Mouse (Mus musculus) cerebellum, adult 18-20 months (tissue): ENCODE data around the gene Isg15.

Experiments used
- DNase-seq, 2 experiments: peaks; one replicate each; pipeline ENCODE4 v3.0.0; 2021

Isg15 gene

DNA sequence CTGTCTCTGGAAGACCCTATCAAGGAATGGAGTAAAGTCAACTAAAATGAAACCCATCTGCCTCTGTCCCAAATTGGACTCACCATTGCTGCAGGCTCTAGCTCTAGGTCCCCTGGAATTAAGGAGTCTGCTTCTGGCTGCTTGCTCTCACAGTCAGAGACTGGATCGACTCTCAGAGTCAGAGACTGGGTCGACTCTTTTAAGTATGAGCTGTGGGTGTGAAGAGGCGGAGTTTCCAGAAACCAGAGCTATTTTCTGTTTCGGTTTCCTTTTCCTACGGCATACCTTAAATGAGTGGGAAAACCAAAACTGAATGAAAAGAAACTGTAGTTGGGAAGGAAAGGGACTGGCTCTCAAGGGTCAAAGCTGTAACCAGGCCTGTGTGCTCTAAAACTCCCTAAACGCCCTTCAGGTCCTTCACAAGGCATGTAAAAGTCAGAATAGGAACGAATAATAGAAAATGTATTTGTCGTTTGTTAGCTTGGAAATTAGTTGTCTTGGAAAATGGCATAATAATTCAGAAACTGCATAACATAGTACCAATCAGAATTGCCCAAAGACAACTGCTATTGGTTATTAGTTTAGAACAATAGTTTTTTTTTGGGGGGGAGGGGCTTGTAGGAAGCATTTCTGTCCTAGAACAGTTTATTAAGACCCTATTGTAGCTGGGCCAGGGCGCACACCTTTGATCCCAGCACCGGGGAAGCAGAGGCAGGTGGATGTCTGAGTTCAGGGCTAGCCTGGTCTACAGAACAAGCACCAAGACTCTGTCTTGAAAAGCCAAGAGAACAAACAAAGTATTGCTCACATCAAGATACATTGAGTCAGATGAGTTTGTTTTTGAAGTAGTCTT, at the start of gene Isg15:
Gene Isg15 (minus strand): TSS at position 196 of the 853 bp plus-strand sequence.
- DNase-seq, result no peak

DNA sequence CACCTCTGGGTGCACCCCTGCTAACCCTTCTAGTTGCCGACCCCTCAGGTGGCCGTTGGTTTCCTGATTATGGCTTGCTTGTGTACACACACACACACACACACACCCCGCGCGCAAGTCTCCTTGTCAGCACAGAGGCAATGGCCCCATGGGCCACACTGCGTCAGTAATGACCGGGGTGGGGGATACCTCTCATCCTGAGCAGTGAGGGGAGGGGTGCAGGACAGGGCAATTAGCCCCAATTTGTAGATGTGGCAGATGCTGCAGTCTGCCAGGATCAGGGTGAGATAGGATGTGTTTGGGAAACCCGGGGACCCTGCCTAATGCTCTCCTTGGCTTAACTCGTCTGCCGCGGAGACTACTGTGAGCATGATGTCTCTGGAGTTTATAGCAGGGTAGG, 48.9 kb upstream of the Isg15 start:
- no peak for DNase-seq

DNA sequence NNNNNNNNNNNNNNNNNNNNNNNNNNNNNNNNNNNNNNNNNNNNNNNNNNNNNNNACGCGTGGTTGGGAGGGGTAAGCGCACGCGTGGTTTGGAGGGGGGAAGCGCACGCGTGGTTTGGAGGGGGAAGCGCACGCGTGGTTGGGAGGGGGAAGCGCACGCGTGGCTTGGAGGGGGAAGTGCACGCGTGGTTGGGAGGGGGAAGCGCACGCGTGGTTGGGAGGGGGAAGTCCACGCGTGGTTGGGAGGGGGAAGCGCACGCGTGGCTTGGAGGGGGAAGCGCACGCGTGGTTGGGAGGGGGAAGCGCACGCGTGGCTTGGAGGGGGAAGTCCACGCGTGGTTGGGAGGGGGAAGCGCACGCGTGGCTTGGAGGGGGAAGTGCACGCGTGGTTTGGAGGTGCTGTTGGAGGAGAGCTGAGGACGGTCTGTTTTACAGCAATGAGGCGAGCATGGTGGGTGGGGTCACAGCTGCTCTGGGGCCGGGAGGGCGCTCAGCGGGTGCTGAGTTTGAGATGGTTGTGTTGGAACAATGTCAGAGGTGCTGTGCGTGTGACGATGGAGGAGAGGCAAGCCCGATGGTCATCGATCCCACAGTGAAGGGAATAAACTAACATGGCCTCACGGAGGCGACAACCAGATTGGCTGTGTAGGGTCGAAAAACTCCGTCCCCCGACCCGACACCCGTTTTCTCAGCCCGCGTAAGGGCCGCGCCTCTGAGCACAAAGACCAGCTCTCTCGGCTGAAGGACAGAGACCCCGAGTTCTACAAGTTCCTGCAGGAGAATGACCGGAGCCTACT, 36.2 kb upstream of the Isg15 start:
- DNase-seq, result no peak

DNA sequence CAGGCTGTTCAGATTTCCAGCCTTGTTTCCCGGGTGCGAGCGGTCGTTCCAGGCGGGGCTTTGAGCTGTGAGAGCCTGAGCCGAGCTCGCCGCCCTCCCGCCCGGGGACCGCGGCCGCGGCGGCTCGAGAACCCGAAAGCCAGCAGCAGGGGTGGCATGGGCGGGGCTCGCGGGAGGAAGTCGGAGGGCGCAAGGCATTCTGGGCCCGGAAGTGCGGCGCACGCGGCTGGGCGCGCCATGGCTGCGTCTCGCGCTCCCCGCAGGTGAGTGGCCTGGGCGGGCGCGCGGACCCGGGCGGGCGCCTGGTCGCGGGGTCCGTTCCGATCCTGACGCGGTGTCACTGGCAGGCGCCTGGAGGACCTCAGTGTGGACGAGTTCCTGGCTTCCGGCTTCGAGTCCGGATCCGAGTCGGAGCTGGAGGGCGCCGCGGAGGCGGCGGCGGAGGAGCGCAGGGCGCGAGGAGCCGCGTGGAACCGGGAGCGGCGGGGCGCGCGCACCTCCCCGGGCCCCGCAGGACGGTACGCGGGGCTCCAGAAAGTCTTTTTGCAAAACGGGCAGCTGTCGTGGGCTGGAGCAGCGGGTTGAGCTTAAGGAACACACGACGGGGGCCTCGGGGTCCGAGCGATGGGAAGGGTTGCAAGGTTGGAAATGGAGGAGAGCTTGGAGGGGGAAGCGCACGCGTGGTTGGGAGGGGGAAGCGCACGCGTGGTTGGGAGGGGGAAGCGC, 35.4 kb upstream of the Isg15 start, which contains the start of gene Noc2l:
Gene Noc2l (plus strand): TSS at position 203 of the 726 bp plus-strand sequence.
- DNase-seq, result peak; percentile 95 to 96

DNA sequence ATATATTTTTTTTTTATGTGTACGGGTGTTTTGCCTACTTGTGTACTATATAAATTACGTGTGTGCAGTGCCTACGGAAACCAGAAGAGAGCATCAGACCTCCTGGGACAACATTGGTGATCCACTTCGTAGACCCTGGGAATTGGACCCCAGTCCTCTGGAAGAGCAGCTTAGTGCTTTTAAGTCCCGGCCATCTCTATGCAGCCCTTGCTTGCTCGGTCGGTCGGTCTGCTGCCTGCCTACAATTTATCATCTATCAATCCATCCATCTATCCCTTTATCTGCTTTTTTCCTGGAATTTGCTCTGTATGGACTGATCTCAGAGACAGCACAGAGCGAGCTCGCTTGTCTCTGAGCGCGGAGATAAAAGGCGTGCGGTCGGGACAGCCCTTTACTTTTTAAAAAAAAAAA, 34.7 kb upstream of the Isg15 start:
- peak in 1 of 2 experiments; percentile 40 for DNase-seq

DNA sequence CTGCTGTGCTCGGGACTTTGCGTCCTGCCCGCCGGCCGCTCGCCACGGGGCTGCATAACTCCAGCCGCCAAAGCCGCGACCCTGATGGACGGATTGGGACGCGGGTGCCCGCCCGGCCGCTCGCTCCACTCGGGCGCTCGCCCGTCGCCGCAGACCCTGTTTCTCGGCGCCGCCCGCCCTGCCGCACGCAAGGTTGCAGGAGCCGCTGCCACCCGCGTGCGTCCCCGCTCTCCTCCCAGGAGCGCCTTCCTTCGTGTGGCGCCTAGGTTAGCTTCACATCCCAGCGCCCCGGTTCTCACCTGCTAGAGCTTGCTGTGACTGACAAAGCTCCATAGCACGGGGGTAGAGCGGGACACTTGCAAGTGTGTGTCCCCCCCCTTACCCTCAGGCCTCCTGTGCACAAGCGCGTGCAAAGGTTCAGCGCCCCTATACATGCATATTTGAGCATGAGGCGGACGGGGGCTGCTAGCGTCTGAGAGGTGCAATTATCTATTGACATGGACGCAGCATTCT, 34.1 kb upstream of the Isg15 start, which contains the start of gene Plekhn1:
Gene Plekhn1 (minus strand): TSS at position 157 of the 513 bp plus-strand sequence.
- DNase-seq, result peak; percentile 86 to 88

DNA sequence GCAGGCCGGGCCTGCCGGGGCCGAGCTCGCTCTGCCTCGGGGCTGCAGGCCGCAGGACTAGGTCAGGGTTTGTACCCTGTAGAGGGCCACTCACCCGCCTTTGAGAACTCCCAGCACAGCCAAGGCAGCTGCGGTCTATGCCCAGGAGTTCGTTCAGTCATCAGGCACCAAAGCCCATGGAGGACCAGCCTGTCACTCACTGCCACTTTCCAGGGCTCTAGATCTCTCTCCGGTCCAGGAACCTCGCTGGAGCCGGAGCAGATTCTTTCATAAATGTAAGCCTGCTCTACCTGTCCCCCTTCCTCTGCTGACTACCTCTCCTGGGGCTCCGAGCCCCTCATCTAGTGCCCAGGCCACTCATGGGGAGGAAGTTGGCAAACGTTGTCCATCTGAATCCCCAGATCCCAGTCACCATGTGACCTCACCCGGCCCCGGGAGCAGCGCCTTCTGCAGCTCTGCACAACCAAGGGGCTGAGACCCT, 33.4 kb upstream of the Isg15 start:
- peak; percentile 43 to 52 for DNase-seq

DNA sequence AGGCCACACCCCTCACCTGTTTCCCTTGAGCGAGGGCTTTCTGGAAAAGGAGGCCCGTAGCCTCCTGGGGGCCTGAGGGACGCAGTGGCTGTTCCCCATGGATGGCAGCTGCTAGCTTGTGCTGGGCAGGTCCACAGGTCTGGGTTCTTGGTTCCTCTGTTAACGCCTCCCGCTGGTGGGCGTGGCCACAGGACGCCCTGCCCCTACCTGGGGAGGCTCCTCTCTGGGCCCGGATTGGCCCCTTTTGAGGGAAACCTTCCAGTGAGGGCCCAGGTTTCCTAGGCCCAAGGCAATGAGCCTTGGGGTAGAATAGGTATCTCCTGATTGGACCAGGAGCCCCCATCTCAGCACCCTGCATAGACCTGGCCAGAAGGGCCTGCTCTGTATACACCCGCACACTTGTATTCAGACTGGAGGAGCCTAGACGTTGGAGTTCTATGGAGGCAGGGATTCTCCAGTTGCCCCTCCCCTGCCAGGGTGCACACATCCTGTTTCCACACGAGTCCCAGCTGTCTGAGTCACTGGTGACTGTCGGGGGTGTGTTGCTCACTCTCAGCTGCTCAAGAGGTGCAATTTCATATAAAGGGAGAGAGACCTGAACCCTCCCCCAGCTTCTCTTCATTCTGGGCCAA, 27.9 kb upstream of the Isg15 start:
- no peak for DNase-seq

DNA sequence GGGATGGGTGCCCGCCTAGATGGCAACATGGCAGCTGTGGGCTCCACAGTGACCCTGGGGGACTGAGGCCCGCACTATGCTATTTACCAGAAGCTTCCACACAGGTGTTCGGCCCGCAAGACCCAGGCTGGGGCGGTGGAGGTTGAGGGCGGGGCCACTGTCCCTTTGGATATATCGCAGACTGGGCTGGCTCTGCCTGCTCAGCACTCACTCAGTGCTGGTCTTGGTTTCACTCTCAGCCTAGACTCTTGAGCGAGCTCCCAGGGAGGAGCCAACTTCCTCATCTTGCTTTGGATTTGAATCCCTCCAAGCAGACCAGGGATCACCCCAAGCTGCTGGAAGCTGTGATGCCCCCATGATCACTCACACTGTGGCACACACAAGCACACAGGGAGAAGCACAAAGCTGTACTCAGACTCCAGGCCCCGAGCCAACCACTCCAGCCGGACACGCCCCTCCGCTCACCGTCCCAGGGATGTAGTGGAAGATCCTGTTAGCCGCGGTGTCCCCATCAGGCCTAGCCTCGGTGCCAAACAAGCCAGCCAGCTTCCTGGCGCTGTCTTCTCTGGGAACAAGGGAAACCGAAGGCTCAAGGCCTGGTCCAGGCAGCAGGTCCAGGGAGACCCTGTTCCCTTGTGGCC, 27.3 kb upstream of the Isg15 start:
- DNase-seq, result no peak

DNA sequence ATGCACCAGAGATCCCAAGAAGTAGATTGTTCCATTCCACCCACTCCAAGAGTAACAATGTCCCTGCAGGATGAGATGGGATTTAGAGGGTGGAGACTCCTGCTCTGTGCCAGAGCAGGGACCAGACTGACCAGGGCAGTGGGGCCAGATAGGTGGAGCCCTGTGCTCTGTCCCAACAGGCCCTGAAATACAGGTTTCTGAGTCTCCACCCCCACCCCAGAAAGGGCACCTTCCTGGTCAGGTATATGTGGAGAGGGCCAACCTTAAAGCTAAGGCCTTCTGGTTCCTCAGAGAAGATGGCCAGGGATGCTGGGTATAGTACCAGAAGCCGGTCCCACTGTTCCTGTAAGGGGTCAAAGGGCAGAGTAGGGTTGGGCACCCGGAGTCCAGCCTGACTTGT, 23.7 kb upstream of the Isg15 start:
- DNase-seq, result no peak

DNA sequence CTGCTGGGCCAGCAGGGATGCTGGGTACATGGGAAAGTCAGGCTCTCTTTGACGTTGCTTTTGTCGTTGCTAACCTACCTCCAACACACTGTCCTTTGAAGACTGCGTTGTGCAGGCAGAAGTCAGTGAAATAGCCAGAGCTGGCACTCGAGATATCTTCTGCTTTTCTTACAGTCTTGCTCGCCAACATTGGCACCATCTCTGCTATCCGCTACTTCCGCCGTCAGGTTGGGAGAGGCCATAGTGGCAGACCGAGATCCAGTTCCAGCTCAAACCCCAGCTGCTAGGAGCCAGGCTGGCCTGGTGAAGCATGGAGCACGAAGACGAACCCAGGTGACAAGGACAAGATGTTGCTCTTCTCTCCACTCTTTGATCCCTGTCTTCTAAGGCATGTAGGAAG, 19.3 kb upstream of the Isg15 start:
- DNase-seq, result no peak

DNA sequence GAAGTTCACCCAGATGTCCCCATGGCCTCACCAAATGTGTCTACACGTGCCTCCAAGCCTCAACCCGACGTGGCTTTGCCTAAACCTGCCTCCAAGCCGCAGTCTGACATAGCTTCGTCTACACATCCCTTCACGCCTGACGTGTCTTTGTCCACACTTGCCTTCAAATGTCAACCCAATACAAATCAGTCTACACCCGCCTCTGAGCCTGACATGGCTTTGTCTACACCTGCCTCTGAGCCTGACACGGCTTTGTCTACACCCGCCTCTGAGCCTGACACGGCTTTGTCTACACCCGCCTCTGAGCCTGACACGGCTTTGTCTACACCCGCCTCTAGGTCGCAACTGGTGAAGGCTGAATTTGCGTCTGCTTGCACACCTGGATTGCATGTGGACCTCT, 17.2 kb upstream of the Isg15 start:
- DNase-seq, result peak in 1 of 2 experiments; percentile 23

DNA sequence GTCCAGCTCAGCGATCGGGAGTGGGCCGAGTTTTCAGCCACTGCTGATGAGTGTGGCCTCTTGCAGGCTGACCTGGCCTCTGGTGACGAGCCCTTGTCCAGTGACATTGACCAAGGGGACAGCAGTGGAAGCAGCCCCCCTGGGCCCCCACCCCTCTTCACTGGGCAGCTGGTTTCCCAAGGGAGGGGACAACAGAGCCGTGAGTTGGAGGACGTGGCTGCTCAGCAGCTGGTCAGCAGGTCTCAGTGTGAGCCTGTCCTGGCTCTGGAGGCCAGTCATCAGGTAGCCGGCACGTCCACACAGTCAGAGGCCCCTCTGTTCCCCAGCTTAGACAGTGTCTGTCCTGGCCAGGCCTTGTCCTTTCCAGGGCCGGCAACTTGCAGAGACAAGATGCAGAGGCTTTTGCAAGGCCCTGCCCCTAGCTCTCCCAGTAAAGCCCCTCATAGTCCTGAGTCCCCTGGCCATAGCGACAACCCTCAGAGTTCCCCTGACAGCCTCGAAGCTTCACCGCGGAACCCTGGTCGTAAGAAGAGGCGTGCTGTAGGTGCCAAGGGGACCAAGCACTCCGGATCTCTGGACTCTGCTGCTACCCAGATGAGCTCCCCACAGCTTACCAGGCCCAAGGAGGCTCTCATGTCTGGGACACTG, 16.5 kb upstream of the Isg15 start:
- DNase-seq, result no peak

DNA sequence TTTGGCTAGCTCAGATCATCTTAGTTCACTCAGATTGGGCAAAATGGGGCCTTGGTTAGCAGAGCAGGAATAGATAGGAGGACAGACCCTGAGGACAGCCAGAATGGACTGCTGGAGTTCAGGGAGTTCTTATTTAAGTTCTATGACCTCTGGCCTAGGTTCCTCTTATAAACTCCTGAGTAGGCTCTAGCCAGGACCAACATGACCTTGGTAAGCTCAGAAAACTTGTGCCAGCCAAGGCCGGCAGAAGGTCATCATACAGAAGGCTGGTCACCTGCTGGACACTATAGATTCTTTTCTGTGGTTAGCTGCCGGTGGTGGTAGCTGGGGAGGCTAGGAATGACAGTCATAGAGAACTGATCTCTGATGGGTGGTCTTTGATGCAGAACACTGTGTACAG, 15.6 kb upstream of the Isg15 start:
- DNase-seq, result no peak

DNA sequence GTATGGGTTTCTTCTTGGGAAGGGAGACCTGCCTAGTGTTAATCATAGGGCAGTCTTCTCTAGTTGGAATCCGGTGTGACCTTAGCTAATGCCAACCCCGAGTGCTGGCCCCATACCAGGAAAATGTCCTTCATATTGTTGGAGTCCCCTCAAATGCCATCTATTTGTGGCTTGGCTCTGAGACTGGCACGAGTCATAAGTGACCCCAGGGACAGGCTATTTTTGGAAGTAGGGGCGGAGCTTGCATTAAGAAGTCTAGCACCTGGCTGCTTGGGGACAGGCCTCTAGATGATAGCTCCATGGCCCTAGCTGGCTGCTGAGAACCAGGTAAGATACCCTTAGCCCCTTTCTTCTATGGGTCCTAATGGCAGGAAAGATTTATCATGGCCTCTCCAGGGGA, 15.0 kb upstream of the Isg15 start, which contains the start of gene Perm1:
Gene Perm1 (plus strand): TSS at position 220 of the 400 bp plus-strand sequence.
- no peak for DNase-seq

DNA sequence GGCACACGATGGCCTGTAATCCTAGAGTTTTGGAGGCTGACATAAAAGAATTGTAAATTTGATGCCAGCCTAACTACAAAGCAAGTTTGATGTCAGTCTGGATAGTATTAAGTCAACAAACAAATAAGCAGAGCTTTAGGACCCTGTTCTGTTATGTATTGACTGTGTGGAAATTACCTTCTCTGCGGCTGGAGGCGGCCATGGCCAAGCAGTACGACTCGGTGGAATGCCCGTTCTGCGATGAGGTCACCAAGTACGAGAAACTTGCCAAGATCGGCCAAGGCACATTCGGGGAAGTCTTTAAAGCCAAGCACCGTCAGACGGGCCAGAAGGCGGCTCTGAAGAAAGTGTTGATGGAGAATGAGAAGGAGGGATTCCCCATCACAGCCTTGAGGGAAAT, 12.5 kb upstream of the Isg15 start:
- no peak for DNase-seq

DNA sequence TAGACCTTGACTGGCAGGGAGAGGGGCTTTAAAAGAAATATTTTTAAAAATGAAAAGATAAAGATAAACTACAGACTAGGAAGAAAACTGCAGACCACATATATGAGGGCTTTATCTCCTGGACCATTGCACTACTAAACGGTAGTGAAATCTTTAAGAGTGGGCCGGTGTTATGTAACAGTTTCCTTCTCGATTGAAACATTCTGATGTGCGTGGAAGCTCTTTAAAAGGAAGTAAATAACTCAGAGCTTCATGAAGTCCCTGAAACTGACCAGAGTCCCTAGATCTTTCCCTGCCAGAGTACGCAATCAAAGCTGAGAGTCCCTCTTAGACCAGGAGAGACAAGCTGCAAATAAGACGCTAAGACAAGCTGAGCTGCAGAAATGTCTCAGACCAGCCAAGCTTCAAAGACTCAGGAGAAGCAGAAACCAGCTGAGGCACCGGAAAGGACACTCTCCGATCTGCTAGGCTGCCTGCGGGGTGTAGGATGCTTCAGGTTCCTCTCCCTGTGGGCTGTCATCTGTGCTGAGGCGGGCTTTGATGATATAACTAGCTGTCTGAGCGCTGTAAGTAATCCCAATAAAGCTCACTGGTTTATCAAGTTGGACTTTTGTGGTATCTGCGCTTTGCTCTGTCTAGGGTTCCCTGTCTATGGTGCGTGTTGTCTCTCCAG, 9.5 kb upstream of the Isg15 start:
- DNase-seq, result no peak

DNA sequence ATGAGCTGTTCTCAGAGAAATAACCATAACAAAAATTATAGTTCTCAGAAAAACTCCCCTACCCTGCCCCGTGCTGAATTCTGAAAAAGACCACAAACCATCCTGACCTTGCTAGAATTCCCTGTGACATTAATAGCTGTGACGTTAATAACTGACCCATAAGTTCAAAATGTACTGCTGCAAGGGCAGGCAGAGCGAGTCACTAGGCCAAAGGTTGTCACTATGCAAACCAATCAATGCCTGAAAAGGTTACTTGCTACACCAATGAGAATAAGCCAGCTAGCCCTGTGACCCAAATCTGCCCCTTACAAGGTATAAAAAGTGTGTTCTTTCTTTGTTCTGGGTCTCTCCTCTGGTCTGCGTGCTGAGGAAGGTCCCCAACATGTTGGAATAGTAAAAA, 8.3 kb upstream of the Isg15 start:
- DNase-seq, result no peak

DNA sequence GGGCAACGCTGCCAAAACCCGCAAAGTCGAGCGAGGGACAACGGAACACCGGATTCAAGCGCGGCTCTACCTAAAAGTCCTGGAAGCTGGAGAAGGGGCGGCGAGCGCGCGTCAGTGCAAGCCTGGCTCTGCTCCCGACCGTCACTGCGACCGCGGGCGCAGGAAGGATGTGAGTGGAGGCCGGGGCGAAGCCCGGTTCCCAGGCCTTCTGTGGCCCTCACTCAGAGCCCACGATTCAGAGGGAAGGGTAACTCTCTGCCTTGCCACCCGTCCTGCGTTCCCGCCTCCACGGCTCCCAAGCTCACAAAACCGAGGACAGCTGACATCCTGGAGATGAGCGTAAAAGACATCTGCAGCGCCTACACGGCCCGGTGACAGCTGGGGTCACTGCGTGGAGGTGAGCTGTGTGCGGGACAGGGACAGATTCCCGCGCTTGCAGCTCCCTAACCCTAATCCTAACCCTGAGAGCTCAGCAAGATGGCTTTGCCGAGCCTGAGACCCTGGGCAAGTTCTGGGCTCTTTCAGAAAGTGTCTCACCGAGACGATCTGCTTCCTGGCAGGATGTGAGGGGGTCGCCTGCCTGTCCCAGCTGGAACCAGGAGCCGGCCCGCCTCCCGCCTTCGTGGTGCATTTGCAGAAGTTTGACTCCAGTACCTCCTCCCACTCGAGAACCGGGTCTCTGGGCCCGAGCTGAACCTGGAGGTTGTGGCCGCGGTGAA, 3.0 kb upstream of the Isg15 start:
- peak; percentile 38 to 50 for DNase-seq

DNA sequence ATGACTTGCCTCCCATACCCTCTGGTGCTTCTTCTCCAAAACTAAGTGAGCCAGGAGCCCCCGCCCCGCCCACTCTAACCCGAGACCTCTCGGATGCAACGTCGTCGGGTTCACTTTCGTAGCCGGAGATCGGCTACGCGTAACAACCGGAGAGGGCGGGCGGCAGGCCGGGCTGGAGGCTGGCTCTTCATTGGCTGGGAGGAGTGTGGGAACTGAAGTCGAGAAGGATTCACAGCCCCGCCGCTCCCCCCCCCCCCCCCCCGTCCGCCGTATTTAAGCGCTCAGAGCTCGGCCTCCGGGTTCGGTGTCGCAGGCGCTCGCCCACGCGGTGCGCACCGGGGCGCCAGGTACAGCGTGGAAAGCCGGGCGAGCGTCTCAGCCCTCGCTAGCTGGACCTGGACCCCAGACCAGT, 2.4 kb upstream of the Isg15 start, which contains the start of gene AW011738:
Gene AW011738 (plus strand): TSS at position 304 of the 412 bp plus-strand sequence.
- peak; percentile 79 to 87 for DNase-seq
